Mouse (Mus musculus) forebrain, embryonic 12.5 days (tissue): ENCODE measurements around the gene Man1b1. TPM values are rescaled to one million over a fixed set of nuclear protein-coding genes. Genes with fewer than 3 reads are reported as not detected.

Source experiments
- ATAC-seq: fragments of 200-750 bp; cut with Nextera tagmentation; 2 replicates; pipeline ENCODE4 v1.8.0; 2017; ENCODE audit warnings: moderate TSS enrichment; ENCODE audit not compliant: low FRiP score
- H3K27ac ChIP-seq: fragments of 300-500 bp; sonication (generic); 2 replicates; pipeline ENCODE4 v1.5.1; 2016; ENCODE audit warnings: mild to moderate bottlenecking
- H3K27me3 ChIP-seq: fragments of 300-500 bp; sonication (generic); 2 replicates; pipeline ENCODE4 v1.6.1; 2016; ENCODE audit warnings: mild to moderate bottlenecking
- H3K36me3 ChIP-seq: fragments of 300-500 bp; sonication (generic); replicated peaks from 2 replicates; pipeline ENCODE4 v1.6.1; 2016; ENCODE audit warnings: mild to moderate bottlenecking
- H3K4me1 ChIP-seq: fragments of 300-500 bp; sonication (generic); 2 replicates; pipeline ENCODE4 v1.6.1; 2016
- H3K4me2 ChIP-seq: fragments of 300-500 bp; sonication (generic); 2 replicates; pipeline ENCODE4 v1.6.1; 2016; ENCODE audit warnings: mild to moderate bottlenecking, moderate library complexity
- H3K4me3 ChIP-seq: fragments of 300-500 bp; sonication (generic); replicated peaks from 2 replicates; pipeline ENCODE4 v1.5.1; 2016; ENCODE audit warnings: mild to moderate bottlenecking
- H3K9ac ChIP-seq: fragments of 300-500 bp; sonication (generic); 2 replicates; pipeline ENCODE4 v1.6.1; 2016; ENCODE audit warnings: mild to moderate bottlenecking
- H3K9me3 ChIP-seq: fragments of 300-500 bp; sonication (generic); 2 replicates; pipeline ENCODE4 v1.6.1; 2016
- WGBS: fragments of 180-500 bp; shearing (Covaris S2); methylation state at CpG from one replicate; pipeline ENCODE4 v1.1.7; 2016; 5-methylcytosine and 5-hydroxymethylcytosine counted together
- polyA plus RNA-seq: library from polyadenylated mRNA; unstranded; fragments of >200 nt; fragmentation: Nextera tagmentation; extraction: Ambion mirVana; gene quantifications from 2 replicates; pipeline ENCODE4 v1.2.1, GENCODE M21; 2016

Man1b1 gene
- polyA plus RNA-seq, 1 experiment from 2014 or later, result 74.8 TPM

DNA sequence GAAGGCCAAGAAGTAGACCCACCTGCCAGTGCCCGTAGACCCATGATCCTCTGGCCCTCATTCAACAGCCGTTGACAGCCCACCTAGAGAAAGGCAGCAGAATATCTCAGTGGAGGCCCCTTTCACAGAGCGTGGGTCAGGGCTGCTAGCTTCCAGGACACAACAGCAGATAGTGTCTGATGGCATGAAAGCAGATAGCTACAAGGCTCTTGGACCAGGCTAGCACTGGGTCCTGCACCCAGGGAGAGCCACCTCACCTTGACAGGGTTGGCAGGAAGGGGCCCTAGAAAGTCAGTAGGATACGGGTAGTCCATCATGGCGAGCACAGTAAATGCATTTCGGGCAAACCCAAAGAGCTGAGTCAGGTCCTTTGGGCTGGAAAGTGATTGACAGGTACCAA lies 22.1 kb downstream of the Man1b1 start:
- Histone ChIP-seq H3K36me3 (peaks cover 46% of the 10 kb centered on the region), H3K9ac (no peak overlapping the region), H3K4me2 (no peak overlapping the region), H3K27me3 (no peaks in the 10 kb centered on the region), H3K27ac (no peak overlapping the region), H3K4me1 (peaks cover 21% of the 10 kb centered on the region), H3K9me3 (no peaks in the 10 kb centered on the region), H3K4me3 (no peak overlapping the region)
- no peak for ATAC-seq
- 86% methylated on average over 6 of the region's 6 CpGs for WGBS

DNA sequence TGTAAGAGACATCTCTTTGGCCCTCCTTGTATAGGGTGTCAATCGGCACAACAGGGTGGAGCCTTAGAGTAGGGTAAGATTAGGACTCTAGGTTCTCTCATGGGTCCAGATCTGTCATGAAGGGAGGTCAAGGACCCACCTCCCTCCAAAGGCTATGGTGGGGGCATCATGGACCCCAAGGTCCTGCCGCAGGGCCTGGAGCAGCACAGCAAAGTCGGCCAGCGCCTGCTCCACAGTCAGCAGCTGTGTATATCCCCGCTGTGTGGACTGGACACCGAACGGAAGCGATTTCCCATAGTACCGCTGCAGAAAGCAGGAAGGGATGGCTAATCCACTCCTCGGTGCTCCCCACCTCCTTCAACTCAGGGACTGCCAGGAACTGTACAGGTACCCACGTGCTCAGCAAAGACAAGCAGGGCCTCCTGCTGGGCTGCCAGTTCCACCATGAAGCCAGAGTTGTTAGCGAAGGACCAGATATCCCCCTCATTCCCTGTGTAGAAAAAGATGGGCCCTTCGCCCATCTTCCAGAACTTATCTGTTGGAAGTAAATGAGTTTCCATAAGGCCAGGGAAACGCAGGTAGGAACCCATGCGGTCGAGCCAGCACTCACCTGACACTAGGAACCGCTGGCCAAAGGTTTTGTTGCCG lies 23.4 kb downstream of the Man1b1 start:
- ATAC-seq, result peak; percentile 4; the same call in 1 of the 2 replicates
- peak overlapping the region; percentile 85 for H3K4me2 ChIP-seq
- no peak overlapping the region for H3K27ac ChIP-seq
- no peaks in the 10 kb centered on the region for H3K27me3 ChIP-seq
- 38% methylated on average over 18 of the region's 18 CpGs for WGBS
- peak overlapping the region; percentile 51 for H3K4me3 ChIP-seq
- H3K4me1 ChIP-seq, result peaks cover 21% of the 10 kb centered on the region
- peak overlapping the region; percentile 62 for H3K9ac ChIP-seq
- H3K36me3 ChIP-seq, result peaks cover 32% of the 10 kb centered on the region
- H3K9me3 ChIP-seq, result no peaks in the 10 kb centered on the region

DNA sequence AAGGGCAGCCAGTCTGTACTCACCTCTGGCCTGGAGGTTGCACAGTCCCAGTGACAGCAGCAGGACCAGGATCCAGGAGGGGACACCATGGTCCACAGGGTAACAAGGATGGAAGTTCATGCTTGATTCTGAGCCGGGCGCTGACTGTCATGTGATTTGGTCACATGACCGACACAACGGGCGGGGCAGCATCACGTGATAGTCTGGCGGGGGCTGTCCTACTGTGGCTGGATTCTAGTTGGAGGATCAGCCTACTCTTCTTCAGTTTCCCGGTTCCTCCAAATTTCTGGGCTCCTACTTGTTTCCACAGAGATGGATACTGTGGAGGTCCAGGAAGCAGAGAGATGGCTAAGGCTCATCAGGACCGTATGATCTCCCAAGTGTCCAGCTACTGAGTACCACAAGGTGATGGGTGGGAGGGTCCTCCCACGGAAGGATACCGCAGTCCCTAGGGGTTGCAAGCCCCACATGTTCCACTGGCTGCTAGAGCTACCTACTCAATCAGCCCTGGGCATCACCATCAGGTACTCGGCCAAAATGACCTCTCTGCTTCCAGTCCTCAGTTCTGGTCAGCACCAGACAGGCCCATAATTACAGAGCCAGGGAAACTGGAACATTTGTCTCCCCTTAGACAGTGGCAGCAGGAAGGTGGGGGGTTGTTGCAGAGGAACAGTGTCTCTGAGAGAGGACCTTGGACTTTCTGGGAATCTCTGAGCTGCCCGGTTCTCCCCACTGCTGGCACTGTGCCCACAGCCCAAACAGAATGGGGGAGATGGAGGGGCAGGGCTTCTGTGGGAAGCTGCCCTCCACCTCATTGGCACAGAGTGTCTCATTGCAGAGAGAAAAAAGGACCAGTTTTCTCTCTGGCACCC lies 24.3 kb downstream of the Man1b1 start, which contains the start of gene Dpp7:
Gene Dpp7 (minus strand): TSS at position 152 of the 872 bp plus-strand sequence.
- H3K9me3 ChIP-seq, result no peaks in the 10 kb centered on the region
- peak; percentile 90 for ATAC-seq
- peaks cover 21% of the 10 kb centered on the region for H3K4me1 ChIP-seq
- H3K4me2 ChIP-seq, result peak within 1 kb of the TSS; percentile 85
- peak within 1 kb of the TSS; percentile 62 for H3K9ac ChIP-seq
- no peaks in the 10 kb centered on the region for H3K27me3 ChIP-seq
- H3K36me3 ChIP-seq, result peaks cover 23% of the 10 kb centered on the region
- H3K4me3 ChIP-seq, result peak within 1 kb of the TSS; percentile 51
- no peak within 1 kb of the TSS for H3K27ac ChIP-seq
- 5% methylated on average over 13 of the region's 13 CpGs for WGBS

DNA sequence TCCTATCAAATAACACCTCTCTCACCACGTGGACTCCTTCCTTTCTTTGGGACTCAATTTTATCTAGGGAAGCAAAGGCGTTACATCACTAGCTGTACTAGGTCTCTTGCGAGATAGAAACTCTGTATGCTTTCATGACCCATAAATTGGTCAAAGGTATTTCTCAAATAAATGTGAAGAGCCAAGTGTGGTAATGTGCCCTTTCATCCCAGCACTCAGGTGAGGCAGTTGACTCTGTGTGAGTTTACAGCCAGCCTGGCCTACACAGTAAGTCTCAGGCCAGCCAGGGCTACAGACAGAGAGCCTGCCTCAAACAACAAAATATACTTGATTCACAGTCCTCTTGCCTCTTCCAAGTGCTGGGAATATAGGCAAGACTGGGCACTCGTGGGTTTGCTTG lies 27.7 kb downstream of the Man1b1 start:
- Histone ChIP-seq H3K9ac (no peak overlapping the region), H3K4me3 (no peak overlapping the region), H3K27me3 (peaks cover 22% of the 10 kb centered on the region), H3K36me3 (no peaks in the 10 kb centered on the region), H3K27ac (no peak overlapping the region), H3K4me2 (no peak overlapping the region), H3K4me1 (peaks cover 22% of the 10 kb centered on the region), H3K9me3 (no peaks in the 10 kb centered on the region)
- WGBS, result 81% methylated on average over 4 of the region's 4 CpGs
- ATAC-seq, result no peak

DNA sequence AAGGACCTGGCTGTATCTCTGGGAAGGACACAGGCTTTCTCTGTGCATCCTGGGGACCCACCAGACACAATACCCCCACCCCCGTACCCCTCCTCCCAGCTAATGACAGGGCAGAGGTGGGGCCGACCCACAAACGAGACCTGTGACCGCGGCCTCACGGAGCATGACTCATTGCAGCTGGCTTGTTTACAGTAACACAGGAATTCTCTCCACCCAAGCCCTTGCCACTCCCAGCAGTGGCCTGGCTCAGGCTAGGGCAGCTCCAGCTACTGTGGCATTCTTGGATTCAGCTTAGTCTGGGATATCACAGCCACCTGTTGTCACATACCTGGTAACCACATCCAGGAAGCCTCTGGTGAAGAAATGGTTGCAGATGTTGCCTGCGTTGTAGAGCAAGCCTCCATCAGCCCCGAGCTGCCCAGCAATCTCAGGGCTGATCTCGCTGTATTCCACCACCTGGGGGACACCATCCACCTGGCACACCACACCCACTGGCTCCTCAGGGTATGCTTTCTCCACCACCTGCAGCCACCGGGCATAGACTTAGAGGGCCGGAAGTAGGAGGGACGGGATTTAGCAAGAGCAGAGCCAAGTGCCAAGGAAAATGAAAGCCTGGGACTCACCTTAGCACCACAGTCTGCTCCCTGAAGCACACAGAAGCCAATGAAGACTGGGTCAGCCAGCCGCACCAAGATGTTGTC lies 31.5 kb downstream of the Man1b1 start:
- H3K27me3 ChIP-seq, result peaks cover 52% of the 10 kb centered on the region
- no peak overlapping the region for H3K4me3 ChIP-seq
- H3K36me3 ChIP-seq, result no peaks in the 10 kb centered on the region
- no peak overlapping the region for H3K4me2 ChIP-seq
- no peak overlapping the region for H3K27ac ChIP-seq
- 66% methylated on average over 13 of the region's 13 CpGs for WGBS
- H3K4me1 ChIP-seq, result peaks cover 11% of the 10 kb centered on the region
- no peak overlapping the region for H3K9ac ChIP-seq
- ATAC-seq, result no peak
- H3K9me3 ChIP-seq, result no peaks in the 10 kb centered on the region

DNA sequence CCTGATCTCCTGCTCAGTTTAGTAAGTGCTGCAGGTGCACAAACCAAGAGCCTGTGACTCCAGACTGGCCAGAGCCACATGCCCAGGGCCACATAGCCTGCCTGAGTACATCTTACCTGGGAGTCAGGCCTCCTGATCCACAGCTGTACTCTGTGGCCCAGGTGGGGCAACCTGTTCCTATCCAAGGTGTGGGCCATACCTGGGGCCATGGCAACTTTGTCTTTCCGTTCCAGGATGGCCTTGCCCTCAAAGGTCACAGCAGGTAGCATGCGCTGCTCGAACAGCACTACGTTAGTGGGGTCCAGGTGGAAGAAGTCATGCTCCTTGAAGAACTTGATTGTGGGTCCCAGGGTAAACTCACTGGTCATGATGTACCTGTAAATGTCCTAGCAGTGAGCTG lies 32.2 kb downstream of the Man1b1 start:
- H3K9me3 ChIP-seq, result no peaks in the 10 kb centered on the region
- H3K27ac ChIP-seq, result no peak overlapping the region
- no peak for ATAC-seq
- no peaks in the 10 kb centered on the region for H3K36me3 ChIP-seq
- 88% methylated on average over 4 of the region's 4 CpGs for WGBS
- H3K27me3 ChIP-seq, result peaks cover 56% of the 10 kb centered on the region
- H3K4me3 ChIP-seq, result no peak overlapping the region
- H3K4me1 ChIP-seq, result peaks cover 11% of the 10 kb centered on the region
- no peak overlapping the region for H3K9ac ChIP-seq
- H3K4me2 ChIP-seq, result no peak overlapping the region; the same call in 1 of the 2 replicates

DNA sequence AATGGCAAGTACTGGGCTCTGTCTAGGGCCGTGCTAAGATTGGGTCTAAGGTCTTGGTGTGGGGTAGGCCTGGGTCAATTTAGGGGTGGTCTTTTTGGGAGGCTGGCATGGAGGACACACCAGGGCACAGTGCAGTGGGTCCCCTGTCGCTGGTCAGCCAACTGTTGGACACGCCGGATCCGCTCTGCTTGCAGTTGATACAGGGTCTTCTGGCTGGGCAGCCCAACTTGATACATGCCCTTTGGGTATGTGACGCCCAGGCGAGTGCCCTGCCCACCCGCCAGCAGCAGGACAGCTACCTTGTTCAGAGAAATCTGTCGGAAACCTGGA lies 32.6 kb downstream of the Man1b1 start:
- Histone ChIP-seq H3K27me3 (peaks cover 57% of the 10 kb centered on the region), H3K4me1 (peaks cover 11% of the 10 kb centered on the region), H3K4me3 (peak overlapping the region; percentile 52), H3K4me2 (peak overlapping the region; percentile 97), H3K36me3 (no peaks in the 10 kb centered on the region), H3K9me3 (no peaks in the 10 kb centered on the region), H3K27ac (no peak overlapping the region), H3K9ac (no peak overlapping the region)
- ATAC-seq, result peak; percentile 17; the same call in 1 of the 2 replicates
- 33% methylated on average over 9 of the region's 9 CpGs for WGBS

DNA sequence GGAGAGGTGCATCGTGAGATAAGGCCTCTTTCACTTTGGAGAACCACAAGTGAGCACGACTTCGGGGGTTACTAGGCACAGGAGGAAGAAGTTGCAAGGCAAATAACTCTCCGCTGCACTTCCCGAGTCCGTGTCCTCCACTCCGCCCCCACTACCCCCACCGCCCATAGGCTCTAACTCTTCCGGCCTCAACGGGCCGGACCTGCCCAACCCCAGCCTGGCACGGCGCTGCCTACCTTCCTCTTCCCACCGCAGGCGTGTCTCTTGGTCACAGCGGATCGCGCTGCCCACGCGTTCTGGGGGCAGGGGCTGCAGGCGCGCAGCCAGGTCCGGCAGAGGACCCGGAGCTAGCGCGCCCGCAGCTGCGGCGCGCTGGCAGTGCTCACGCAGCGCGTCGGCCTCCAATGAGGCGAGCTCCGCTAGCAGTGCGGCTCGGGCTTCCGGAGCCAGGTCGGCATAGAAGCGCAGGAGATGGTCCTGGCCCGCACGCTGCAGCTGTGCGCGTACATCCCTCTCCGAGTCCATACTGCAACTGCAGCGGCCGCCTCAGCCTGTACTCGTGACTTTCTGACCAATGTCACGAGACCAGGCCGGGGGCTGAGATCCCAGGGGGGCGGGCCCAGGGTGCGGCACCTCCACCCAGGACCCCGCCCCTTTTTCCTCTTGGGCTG lies 33.1 kb downstream of the Man1b1 start, which contains the start of gene Uap1l1:
Gene Uap1l1 (minus strand): TSS at position 592 of the 671 bp plus-strand sequence.
- Histone ChIP-seq H3K4me2 (peak within 1 kb of the TSS; percentile 97), H3K27me3 (peaks cover 57% of the 10 kb centered on the region), H3K4me3 (peak within 1 kb of the TSS; percentile 52), H3K27ac (no peak within 1 kb of the TSS), H3K36me3 (no peaks in the 10 kb centered on the region), H3K4me1 (peaks cover 11% of the 10 kb centered on the region), H3K9ac (peak within 1 kb of the TSS; percentile 69), H3K9me3 (no peaks in the 10 kb centered on the region)
- WGBS, result under 1% methylated on average over 54 of the region's 54 CpGs
- peak; percentile 59 for ATAC-seq

DNA sequence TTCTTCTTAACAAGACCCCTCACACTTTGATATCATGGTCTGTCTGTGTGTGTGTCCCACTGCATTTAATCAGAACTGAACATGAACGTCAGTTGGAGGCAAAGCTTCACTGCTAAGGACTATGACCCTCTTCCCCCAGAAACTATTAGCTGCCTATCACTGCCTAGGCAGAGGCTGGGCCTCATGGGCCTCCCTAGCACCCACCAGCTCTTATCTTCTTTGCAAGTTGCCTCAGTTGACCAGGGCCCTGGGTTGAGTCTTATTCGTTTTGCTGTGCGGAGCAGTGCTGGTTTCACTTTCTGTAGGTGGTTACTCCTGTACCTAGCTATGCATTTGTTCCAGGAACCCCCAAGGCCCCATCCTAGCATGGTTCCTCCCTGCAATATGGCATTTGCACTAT lies 37.9 kb downstream of the Man1b1 start:
- H3K27me3 ChIP-seq, result peaks cover 34% of the 10 kb centered on the region
- H3K9me3 ChIP-seq, result no peaks in the 10 kb centered on the region
- H3K27ac ChIP-seq, result no peak overlapping the region
- WGBS, result 91% methylated on average over 3 of the region's 3 CpGs
- no peak for ATAC-seq
- peaks cover 7% of the 10 kb centered on the region for H3K36me3 ChIP-seq
- H3K4me2 ChIP-seq, result no peak overlapping the region
- H3K9ac ChIP-seq, result no peak overlapping the region
- H3K4me1 ChIP-seq, result peaks cover 39% of the 10 kb centered on the region
- no peak overlapping the region for H3K4me3 ChIP-seq

DNA sequence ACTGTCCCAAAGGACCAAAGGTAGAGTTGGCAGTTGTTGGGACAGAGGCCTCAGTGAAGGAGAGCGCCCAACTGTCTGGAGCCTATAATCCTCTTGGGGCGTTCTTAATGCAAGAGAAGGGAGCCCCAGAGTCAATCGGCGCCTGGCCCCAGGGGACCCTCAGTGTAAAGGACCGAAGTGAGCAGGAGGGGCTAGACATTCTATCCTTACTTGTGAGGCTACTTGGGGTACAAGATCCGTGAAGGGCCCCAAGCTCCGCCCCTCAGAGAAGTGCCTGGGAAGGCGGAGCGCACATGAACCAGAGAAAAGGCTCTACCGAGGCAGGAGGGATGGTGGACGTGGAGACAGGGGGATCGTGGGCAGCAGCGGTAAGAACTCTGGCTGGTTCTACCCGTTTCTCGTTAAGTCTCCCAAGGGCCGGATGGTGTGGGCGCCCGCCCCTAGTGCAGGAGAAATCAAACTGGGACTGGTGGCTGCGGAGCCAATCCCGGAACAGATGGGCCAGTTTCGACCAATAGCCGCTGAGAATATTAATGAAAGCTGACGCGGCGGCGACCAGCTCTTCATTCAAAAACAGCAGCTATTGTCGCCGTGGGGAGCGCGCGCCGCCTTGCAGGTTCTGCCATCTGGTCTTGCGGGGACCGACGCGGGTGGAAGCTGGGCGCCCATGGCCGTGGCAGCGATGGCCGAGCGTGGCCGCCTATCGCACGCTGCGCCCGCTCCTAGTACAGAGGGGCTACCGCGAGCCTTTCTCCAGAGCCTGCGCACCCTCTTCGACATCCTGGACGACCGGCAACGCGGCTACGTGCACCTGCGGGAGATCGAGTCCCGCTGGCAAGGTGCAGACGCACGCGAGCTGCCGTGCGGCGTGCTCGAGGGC lies 39.9 kb downstream of the Man1b1 start, which contains the start of gene Sapcd2:
Gene Sapcd2 (plus strand): TSS at position 558 of the 880 bp plus-strand sequence.
- peak within 1 kb of the TSS; percentile 60 for H3K4me2 ChIP-seq
- peak within 1 kb of the TSS; percentile 79 for H3K4me3 ChIP-seq
- H3K9me3 ChIP-seq, result no peaks in the 10 kb centered on the region
- H3K9ac ChIP-seq, result peak within 1 kb of the TSS; percentile 83
- peaks cover 32% of the 10 kb centered on the region for H3K4me1 ChIP-seq
- WGBS, result under 1% methylated on average over 65 of the region's 65 CpGs
- peak; percentile 96 for ATAC-seq
- peak within 1 kb of the TSS; percentile 94 for H3K27ac ChIP-seq
- H3K36me3 ChIP-seq, result peaks cover 26% of the 10 kb centered on the region
- H3K27me3 ChIP-seq, result peaks cover 16% of the 10 kb centered on the region
